ENCODE assay signal across 8 mouse cellular contexts in genomic region chr9:78193902-78194597, GRCm38 (mm10). TPM values are rescaled to one million over a fixed set of nuclear protein-coding genes. Genes with fewer than 3 reads are reported as not detected.
DNase-seq lines count a peak whose midpoint lies in the region; ATAC-seq and TF ChIP-seq lines count a peak whose summit lies in the region.

No protein-coding gene starts in this region.

- H3K36me3 ChIP-seq in heart, embryonic 13.5 days, result no peaks in the 10 kb centered on the region

- peak overlapping the region; percentile 85 for H3K4me2 ChIP-seq in heart, embryonic 13.5 days

- 30% methylated on average over 9 of the region's 9 CpGs for WGBS in cerebellum, adult 2 months
- 43% methylated on average over 9 of the region's 9 CpGs for WGBS in heart, embryonic 13.5 days

- peak; percentile 36; the same call in 1 of the 2 replicates for TF ChIP-seq CTCF in cerebellum, adult 2 months (IDR thresholded peaks at IDR 0.05; ENCODE audit: borderline replicate concordance, insufficient read depth, low read depth, low read length)

- ATAC-seq in heart, embryonic 13.5 days (ENCODE audit: extremely low read depth, insufficient number of reproducible peaks, low FRiP score, low TSS enrichment), result no peak

- no peak overlapping the region for H3K9ac ChIP-seq in heart, embryonic 13.5 days

- TF ChIP-seq POLR2A in cerebellum, adult 2 months (IDR thresholded peaks at IDR 0.05; ENCODE audit: borderline replicate concordance, insufficient read depth, low read length), result no peak

- no peak overlapping the region for H3K27ac ChIP-seq in cerebellum, adult 2 months (ENCODE audit: insufficient read depth, low read length)
- H3K27ac ChIP-seq in heart, embryonic 13.5 days (replicated peaks), result no peak overlapping the region

- H3K4me3 ChIP-seq in cerebellum, adult 2 months (replicated peaks; ENCODE audit: insufficient read depth, low read depth, low read length), result no peak overlapping the region
- no peak overlapping the region for H3K4me3 ChIP-seq in heart, embryonic 13.5 days

- H3K4me1 ChIP-seq in cerebellum, adult 2 months (ENCODE audit: control insufficient read depth, insufficient read depth, low read length), result peaks cover 4% of the 10 kb centered on the region; the same call in 1 of the 2 replicates
- H3K4me1 ChIP-seq in heart, embryonic 13.5 days, result peaks cover 39% of the 10 kb centered on the region

- peak; percentile 25 to 49 for DNase-seq in cerebellum, adult 2 months
- no peak for DNase-seq in cerebellum, adult 11-12 months
- peak; percentile 92 for DNase-seq in ES-CJ7 (ENCODE audit: low read depth, low spot score)
- DNase-seq in embryo, embryonic 10 days (ENCODE audit: low spot score), result peak; percentile 87
- peak; percentile 55 to 80 for DNase-seq in kidney, postnatal 25 days
- DNase-seq in lung, postnatal 36 days, result peak; percentile 88
- DNase-seq in spleen, postnatal 4 days (ENCODE audit: low spot score in 2 of 2), result peak; percentile 61 to 72

- H3K9me3 ChIP-seq in heart, embryonic 13.5 days, result no peaks in the 10 kb centered on the region

- H3K27me3 ChIP-seq in cerebellum, adult 2 months (ENCODE audit: control insufficient read depth, insufficient read depth, low read length), result no peaks in the 10 kb centered on the region
- H3K27me3 ChIP-seq in heart, embryonic 13.5 days (replicated peaks), result no peaks in the 10 kb centered on the region

RNA-seq across cellular contexts. Expression of gene Gsta4, which starts 11.5 kb away (rescaled TPM):
- polyA plus RNA-seq in cerebellum, adult 2 months (2012; rRNA removed), result 107 and 113 TPM in 2 replicates
- polyA plus RNA-seq in heart, embryonic 13.5 days (2015; fragmentation: Nextera tagmentation; extraction: Ambion mirVana), result 62.7 and 72.4 TPM in 2 replicates

RNA-seq across cellular contexts. Expression of gene Gsta1, which starts 36.4 kb away (rescaled TPM):
- polyA plus RNA-seq in cerebellum, adult 2 months (2012; rRNA removed), result not detected in 2 replicates
- not detected in 2 replicates for polyA plus RNA-seq in heart, embryonic 13.5 days (2015; fragmentation: Nextera tagmentation; extraction: Ambion mirVana)
